Mouse (Mus musculus) kidney, postnatal 0 days (tissue): ENCODE data around the gene Ror2. TPM values are rescaled to one million over a fixed set of nuclear protein-coding genes. Genes with fewer than 3 reads are reported as not detected.

ENCODE experiments used
- ATAC-seq: fragments of 200-750 bp; cut with Nextera tagmentation; replicated peaks from 2 replicates; pipeline ENCODE4 v1.8.0; 2017; ENCODE audit warnings: low read depth, moderate number of reproducible peaks, moderate TSS enrichment, moderate library complexity; ENCODE audit not compliant: low FRiP score
- DNase-seq: peaks from one replicate; pipeline ENCODE4 v3.0.0-alpha.2; 2016; ENCODE audit warnings: low spot score
- H3K27ac ChIP-seq: fragments of 300-500 bp; sonication (generic); 2 replicates; pipeline ENCODE4 v1.5.1; 2014; ENCODE audit warnings: mild to moderate bottlenecking
- H3K27me3 ChIP-seq: fragments of 300-500 bp; sonication (generic); 2 replicates; pipeline ENCODE4 v1.6.1; 2014; ENCODE audit warnings: low read length, mixed read lengths; ENCODE audit not compliant: insufficient read depth
- H3K36me3 ChIP-seq: fragments of 300-500 bp; sonication (generic); 2 replicates; pipeline ENCODE4 v1.6.1; 2014; ENCODE audit warnings: low read length, mixed read lengths; ENCODE audit not compliant: insufficient read depth
- H3K4me1 ChIP-seq: fragments of 300-500 bp; sonication (generic); replicated peaks from 2 replicates; pipeline ENCODE4 v1.6.1; 2014; ENCODE audit warnings: antibody characterized with exemption, low read length, mixed read lengths; ENCODE audit not compliant: insufficient read depth
- H3K4me2 ChIP-seq: fragments of 300-500 bp; sonication (generic); 2 replicates; pipeline ENCODE4 v1.6.1; 2014; ENCODE audit warnings: mild to moderate bottlenecking, low read length, moderate library complexity, mixed read lengths
- H3K4me3 ChIP-seq: fragments of 300-500 bp; sonication (generic); replicated peaks from 2 replicates; pipeline ENCODE4 v1.5.1; 2014; ENCODE audit warnings: low read depth, low read length
- H3K9ac ChIP-seq: fragments of 300-500 bp; sonication (generic); 2 replicates; pipeline ENCODE4 v1.6.1; 2014; ENCODE audit warnings: low read depth, low read length
- H3K9me3 ChIP-seq: fragments of 300-500 bp; sonication (generic); replicated peaks from 2 replicates; pipeline ENCODE4 v1.6.1; 2016; ENCODE audit warnings: low read length, inconsistent platforms, mixed read lengths
- CTCF ChIP-seq: IDR thresholded peaks from 2 replicates; pipeline ENCODE4 v1.5.1; 2016; ENCODE audit warnings: antibody characterized with exemption, low read depth, mild to moderate bottlenecking, moderate library complexity
- WGBS: fragments of 180-500 bp; shearing (Covaris S2); extraction: QIAGEN DNeasy Blood & Tissue Kit; methylation state at CpG from one replicate; pipeline ENCODE4 v1.1.7; 2014; 5-methylcytosine and 5-hydroxymethylcytosine counted together
- polyA plus RNA-seq: library from polyadenylated mRNA; unstranded; fragments of >200 nt; fragmentation: Nextera tagmentation; extraction: Ambion mirVana; gene quantifications from 2 replicates; pipeline ENCODE4 v1.2.1, GENCODE M21; 2015

Ror2 gene
- polyA plus RNA-seq, 1 experiment from 2014 or later, result 7.4 TPM

DNA sequence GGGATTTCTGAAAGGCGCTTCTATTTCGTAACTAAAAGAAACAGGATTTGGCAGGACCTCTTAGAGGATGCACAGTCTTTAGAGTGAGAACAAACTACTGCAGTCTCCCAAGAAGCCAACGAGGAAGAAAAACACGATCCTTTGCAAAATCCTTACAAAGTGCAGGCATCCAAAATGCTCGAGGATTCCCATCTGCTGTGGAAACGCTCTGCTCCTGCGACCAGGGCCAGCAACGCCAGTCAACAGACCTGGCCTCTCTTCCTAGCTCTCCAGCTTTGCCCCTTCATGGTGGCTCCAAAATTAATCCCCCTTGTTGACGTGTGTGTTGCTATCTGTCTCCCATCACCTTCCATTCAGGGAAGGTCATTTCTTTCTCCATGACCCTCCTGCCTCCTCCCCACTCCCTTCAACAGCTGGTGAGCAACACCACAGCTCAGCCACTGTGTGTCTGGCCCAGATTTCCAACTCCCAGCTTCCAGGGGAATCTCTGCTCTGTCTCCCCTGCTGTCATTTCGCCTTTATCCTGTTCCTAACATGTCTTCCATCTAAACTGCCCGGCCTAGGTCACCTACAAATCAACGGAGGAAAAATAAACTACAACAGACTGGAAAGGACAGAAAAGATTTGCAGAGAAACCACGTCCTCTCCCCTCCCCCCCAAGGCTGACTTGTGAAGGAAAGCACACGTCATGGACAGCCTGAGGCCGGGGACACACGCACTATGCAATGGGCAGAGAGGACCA, 23.2 kb downstream of the Ror2 start:
- Histone ChIP-seq H3K4me2 (no peak overlapping the region), H3K36me3 (no peaks in the 10 kb centered on the region), H3K9ac (no peak overlapping the region), H3K27me3 (no peaks in the 10 kb centered on the region), H3K27ac (peak overlapping the region; percentile 32), H3K4me3 (no peak overlapping the region), H3K9me3 (no peaks in the 10 kb centered on the region), H3K4me1 (peaks cover 14% of the 10 kb centered on the region; the same call in 1 of the 2 replicates)
- WGBS, result 47% methylated on average over 16 of the region's 16 CpGs
- ATAC-seq, result no peak
- TF ChIP-seq CTCF, result no peak
- DNase-seq, result peak; percentile 72

DNA sequence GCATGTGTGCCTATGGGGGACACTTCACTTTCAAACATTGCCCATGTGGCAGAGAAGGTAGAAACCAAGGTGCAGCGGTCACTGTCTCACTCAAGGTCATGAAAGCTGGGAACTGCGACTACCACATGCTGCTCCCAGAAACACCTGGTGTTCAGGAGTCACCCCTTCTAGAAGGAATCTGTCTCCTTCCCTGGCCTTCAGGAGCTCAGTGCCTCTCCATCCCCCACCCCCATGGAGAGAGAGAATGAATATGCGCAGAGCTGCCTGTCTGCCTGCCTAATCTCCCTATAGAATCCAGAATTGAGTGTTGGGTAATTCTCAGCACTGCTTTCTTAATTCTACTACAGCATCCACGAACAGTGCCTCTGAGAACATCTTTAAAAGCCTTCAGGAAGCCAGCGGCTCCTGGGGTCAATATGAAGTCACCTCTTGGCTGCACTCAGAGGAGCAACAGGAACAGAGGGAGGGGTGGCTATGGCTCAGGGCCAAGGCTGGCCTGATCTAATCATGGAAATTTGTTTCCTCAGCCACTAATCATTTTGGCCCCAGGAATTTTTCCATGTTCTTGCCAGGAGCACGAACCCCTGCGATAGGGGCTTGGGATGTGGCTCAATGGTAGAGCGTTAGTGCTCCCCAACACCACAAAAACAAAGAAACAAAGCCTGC, 24.7 kb downstream of the Ror2 start:
- Histone ChIP-seq H3K4me2 (no peak overlapping the region), H3K9me3 (no peaks in the 10 kb centered on the region), H3K36me3 (no peaks in the 10 kb centered on the region), H3K27ac (peak overlapping the region; percentile 47; the same call in 1 of the 2 replicates), H3K9ac (no peak overlapping the region), H3K4me3 (no peak overlapping the region), H3K4me1 (peaks cover 17% of the 10 kb centered on the region; the same call in 1 of the 2 replicates), H3K27me3 (no peaks in the 10 kb centered on the region)
- ATAC-seq (no peak), DNase-seq (peak; percentile 86)
- TF ChIP-seq CTCF, result no peak
- WGBS, result 48% methylated on average over 8 of the region's 8 CpGs

GRCm38 (mm10) chr13:53258943-53259342, 27.0 kb downstream of the Ror2 start:
- no peaks in the 10 kb centered on the region for H3K36me3 ChIP-seq
- H3K4me2 ChIP-seq, result no peak overlapping the region
- H3K27me3 ChIP-seq, result no peaks in the 10 kb centered on the region
- peaks cover 17% of the 10 kb centered on the region; the same call in 1 of the 2 replicates for H3K4me1 ChIP-seq
- no peak overlapping the region for H3K9ac ChIP-seq
- ATAC-seq, result no peak
- H3K4me3 ChIP-seq, result no peak overlapping the region
- TF ChIP-seq CTCF, result no peak
- 54% methylated on average over 8 of the region's 8 CpGs for WGBS
- DNase-seq, result peak; percentile 80
- no peaks in the 10 kb centered on the region for H3K9me3 ChIP-seq
- H3K27ac ChIP-seq, result 0 out of 2 replicates have a peak overlapping the region, but pooled peaks have one; percentile 42

GRCm38 (mm10) chr13:53258497-53258896, 27.4 kb downstream of the Ror2 start:
- DNase-seq (no peak), ATAC-seq (no peak)
- WGBS, result 51% methylated on average over 4 of the region's 4 CpGs
- H3K9ac ChIP-seq, result no peak overlapping the region
- no peak overlapping the region for H3K27ac ChIP-seq
- peaks cover 15% of the 10 kb centered on the region; the same call in 1 of the 2 replicates for H3K4me1 ChIP-seq
- H3K9me3 ChIP-seq, result no peaks in the 10 kb centered on the region
- no peaks in the 10 kb centered on the region for H3K36me3 ChIP-seq
- no peak overlapping the region for H3K4me3 ChIP-seq
- TF ChIP-seq CTCF, result no peak
- no peak overlapping the region for H3K4me2 ChIP-seq
- H3K27me3 ChIP-seq, result no peaks in the 10 kb centered on the region

GRCm38 (mm10) chr13:53253255-53253654, 32.7 kb downstream of the Ror2 start:
- Histone ChIP-seq H3K4me1 (peaks cover 16% of the 10 kb centered on the region; the same call in 1 of the 2 replicates), H3K9ac (no peak overlapping the region), H3K4me3 (no peak overlapping the region), H3K36me3 (no peaks in the 10 kb centered on the region), H3K9me3 (no peaks in the 10 kb centered on the region), H3K4me2 (no peak overlapping the region), H3K27me3 (no peaks in the 10 kb centered on the region), H3K27ac (no peak overlapping the region)
- WGBS, result 79% methylated on average over 12 of the region's 12 CpGs
- DNase-seq (no peak), ATAC-seq (no peak)
- TF ChIP-seq CTCF, result no peak

DNA sequence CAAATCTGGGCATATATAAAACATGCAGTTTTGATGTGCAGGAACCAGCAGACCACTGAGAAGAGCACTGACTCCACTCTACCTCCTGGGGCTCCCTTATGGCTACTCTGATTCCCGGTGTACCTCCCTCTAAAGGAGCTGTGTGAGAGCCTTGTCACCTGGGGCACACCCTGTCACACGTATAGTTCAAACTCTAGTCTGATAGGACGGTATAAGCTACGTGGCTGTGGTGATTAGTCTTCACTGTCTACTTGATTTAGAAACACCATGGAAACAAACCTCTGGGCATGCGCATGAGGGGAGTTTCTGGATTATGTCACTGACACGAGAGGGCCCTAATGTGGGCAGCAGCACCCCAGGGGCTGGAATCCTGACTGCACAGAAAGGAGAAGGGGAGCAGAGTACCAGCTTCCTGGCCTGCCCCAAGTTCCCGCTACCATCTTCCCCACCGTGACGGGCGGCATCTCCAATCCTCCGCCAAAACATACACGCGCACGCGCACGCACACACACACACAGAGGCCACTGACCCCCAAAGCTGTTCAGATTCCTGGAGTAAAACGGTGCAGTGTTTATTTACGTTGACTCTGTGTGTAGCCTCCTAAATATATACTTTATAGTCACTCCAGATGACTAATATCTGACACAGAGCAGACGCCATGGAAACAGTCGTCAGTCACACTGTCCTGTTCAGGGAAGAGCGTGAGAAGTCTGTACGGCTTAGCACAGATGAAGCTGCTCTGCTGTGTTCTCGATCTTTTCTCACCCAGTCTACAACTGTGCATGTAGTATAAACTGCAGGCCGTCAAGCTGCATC, 37.1 kb downstream of the Ror2 start:
- peak; percentile 65 for DNase-seq
- no peaks in the 10 kb centered on the region for H3K36me3 ChIP-seq
- H3K9me3 ChIP-seq, result no peaks in the 10 kb centered on the region
- H3K27me3 ChIP-seq, result no peaks in the 10 kb centered on the region
- peaks cover 16% of the 10 kb centered on the region; the same call in 1 of the 2 replicates for H3K4me1 ChIP-seq
- 57% methylated on average over 24 of the region's 24 CpGs for WGBS
- no peak; the same call in 1 of the 2 replicates for ATAC-seq
- no peak overlapping the region for H3K9ac ChIP-seq
- no peak overlapping the region for H3K4me3 ChIP-seq
- H3K4me2 ChIP-seq, result peak overlapping the region; percentile 31
- peak overlapping the region; percentile 34; the same call in 1 of the 2 replicates for H3K27ac ChIP-seq
- no peak for TF ChIP-seq CTCF
